Mouse (Mus musculus) heart, adult 2 months (tissue): ENCODE results near the gene Plxna4. TPM values are rescaled to one million over a fixed set of nuclear protein-coding genes. Genes with fewer than 3 reads are reported as not detected.
"Not testable (repeated sequence)": the region's sequence is repeated elsewhere in the genome, so short reads cannot be mapped to it uniquely, and the experiment has no call there.

Experiments
- DNase-seq, 2 experiments: peaks; one replicate each; pipeline ENCODE4 v3.0.0; 2021
- H3K27ac ChIP-seq: fragments of 200-600 bp; 2 replicates; pipeline ENCODE4 v1.8.1; 2022
- H3K27me3 ChIP-seq: fragments of 200-500 bp; 2 replicates; pipeline ENCODE4 v1.6.1; 2012; ENCODE audit warnings: mild to moderate bottlenecking, low read length, inconsistent platforms, mixed read lengths; ENCODE audit not compliant: control insufficient read depth, insufficient read depth
- H3K36me3 ChIP-seq: fragments of 200-500 bp; 2 replicates; pipeline ENCODE4 v1.6.1; 2012; ENCODE audit warnings: low read length, inconsistent platforms; ENCODE audit not compliant: control insufficient read depth, insufficient read depth
- H3K4me1 ChIP-seq: fragments of 200-500 bp; 2 replicates; pipeline ENCODE4 v1.6.1; 2011; ENCODE audit warnings: low read length; ENCODE audit not compliant: control insufficient read depth, insufficient read depth
- H3K4me3 ChIP-seq: fragments of 200-600 bp; 2 replicates; pipeline ENCODE4 v1.8.1; 2022
- H3K79me2 ChIP-seq: fragments of 200-500 bp; replicated peaks from 2 replicates; pipeline ENCODE4 v1.6.1; 2012; ENCODE audit warnings: mild to moderate bottlenecking, inconsistent platforms, low read length, moderate library complexity, mixed read lengths; ENCODE audit not compliant: control insufficient read depth, insufficient read depth
- H3K9ac ChIP-seq: fragments of 200-500 bp; 2 replicates; pipeline ENCODE4 v1.6.1; 2012; ENCODE audit warnings: low read depth, mild to moderate bottlenecking, control low read depth, inconsistent platforms, low read length, mixed read lengths
- CTCF ChIP-seq: fragments of 200-600 bp; IDR thresholded peaks from 2 replicates; pipeline ENCODE4 v1.8.1; 2022; ENCODE audit warnings: antibody characterized with exemption, mild to moderate bottlenecking, moderate library complexity
- EP300 ChIP-seq: fragments of 200-500 bp; IDR thresholded peaks from 2 replicates; pipeline ENCODE4 v1.6.1; 2011; ENCODE audit warnings: low read depth, low read length, control low read depth; ENCODE audit not compliant: insufficient read depth
- POLR2A ChIP-seq: fragments of 200-500 bp; IDR thresholded peaks from 2 replicates; pipeline ENCODE4 v1.6.1; 2011; ENCODE audit warnings: mild to moderate bottlenecking, low read depth, low read length, control low read depth; ENCODE audit not compliant: insufficient read depth
- WGBS: fragments of 180-500 bp; shearing (Covaris S2); methylation state at CpG from one replicate; pipeline ENCODE4 v1.1.7; 2018; 5-methylcytosine and 5-hydroxymethylcytosine counted together
- intact Hi-C: fragments of 180-260 bp; cut with DNase I; formaldehyde crosslinking; loops from one replicate; pipeline ENCODE4 v1.15.1; 2025
- polyA plus RNA-seq: library from polyadenylated mRNA; depleted of rRNA; stranded (reverse); fragments of >200 nt; gene quantifications from 2 replicates; pipeline ENCODE4 v1.2.3, GENCODE M21; 2012
- total RNA-seq, 2 experiments: library from RNA; stranded (reverse); gene quantifications; 2 replicates each; pipeline ENCODE4 v1.2.3; 2021

Plxna4 gene
- total and polyA plus RNA-seq, 3 experiments = 3.7 to 14.1 (median 11.7) TPM

DNA sequence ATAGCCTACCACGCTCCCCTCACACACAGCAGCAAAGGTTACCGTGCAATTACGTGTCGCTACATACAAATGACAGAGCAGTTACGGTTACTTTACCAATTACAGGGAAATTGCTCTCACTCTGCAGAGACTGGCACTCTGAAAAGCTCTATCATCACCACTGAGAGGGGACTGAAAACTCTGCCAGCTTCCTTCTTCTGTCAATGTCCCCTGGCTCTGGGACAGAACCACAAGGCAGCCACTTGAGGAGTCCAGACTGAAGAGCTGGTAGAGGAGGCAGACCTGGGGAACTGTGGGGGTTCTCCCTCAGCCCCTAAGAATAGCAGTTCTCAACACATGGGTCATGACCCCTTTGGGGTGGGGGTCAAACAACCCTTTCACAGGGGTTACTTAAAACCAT lies 83.0 kb downstream of the Plxna4 start:
- Histone ChIP-seq H3K27me3 (no peaks in the 10 kb centered on the region), H3K27ac (no peak overlapping the region), H3K4me3 (no peak overlapping the region), H3K79me2 (no peaks in the 10 kb centered on the region), H3K36me3 (no peaks in the 10 kb centered on the region), H3K4me1 (no peaks in the 10 kb centered on the region; the same call in 1 of the 2 replicates), H3K9ac (no peak overlapping the region)
- intact Hi-C loops = no loop called here
- no peak for DNase-seq
- TF ChIP-seq EP300 = no peak
- no peak for TF ChIP-seq CTCF
- TF ChIP-seq POLR2A = no peak
- 86% methylated on average over 5 of the region's 5 CpGs for WGBS

- H3K36me3 ChIP-seq, H3K4me1 ChIP-seq, H3K79me2 ChIP-seq, H3K4me3 ChIP-seq, H3K9ac ChIP-seq, H3K27me3 ChIP-seq, intact Hi-C loops, H3K27ac ChIP-seq: not testable (repeated sequence)
- WGBS = 77% methylated on average over 1 of the region's 1 CpGs
- DNase-seq = peak; percentile 8 to 49
These were observed 86.8 kb downstream of the Plxna4 start for GRCm38 (mm10) chr6:32501186-32501585.

GRCm38 (mm10) chr6:32498106-32498505 lies 89.9 kb downstream of the Plxna4 start:
- Histone ChIP-seq H3K9ac (no peak overlapping the region), H3K36me3 (0 out of 2 replicates have a peak, but pooled peaks cover 2% of the 10 kb centered on the region), H3K79me2 (no peaks in the 10 kb centered on the region), H3K4me3 (no peak overlapping the region), H3K27ac (peak overlapping the region; percentile 40), H3K27me3 (no peaks in the 10 kb centered on the region), H3K4me1 (peaks cover 5% of the 10 kb centered on the region; the same call in 1 of the 2 replicates)
- 63% methylated on average over 5 of the region's 5 CpGs for WGBS
- TF ChIP-seq CTCF (no peak), POLR2A (no peak), EP300 (no peak)
- DNase-seq = peak; percentile 24 to 52
- intact Hi-C loops = no loop called here

DNA sequence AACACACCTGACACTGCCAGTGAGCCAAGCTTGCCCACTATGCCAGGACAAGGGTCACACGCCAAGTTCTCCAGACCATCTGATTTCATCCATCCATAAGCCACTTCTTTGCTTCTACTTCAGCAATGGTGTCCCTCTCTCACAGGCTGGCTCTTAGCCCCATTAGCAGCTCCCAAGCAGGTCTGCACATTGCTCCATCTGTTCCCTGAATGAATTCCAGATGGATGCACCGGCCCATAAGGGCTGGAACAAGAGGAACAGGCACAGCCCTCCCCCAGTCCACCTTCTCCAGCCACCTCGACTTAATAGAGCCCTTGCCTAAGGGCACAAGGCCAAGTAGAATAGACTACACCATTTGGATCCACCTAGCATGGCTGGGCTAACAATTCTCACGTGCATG lies 91.9 kb downstream of the Plxna4 start:
- intact Hi-C loops = no loop called here
- no peak for DNase-seq
- Histone ChIP-seq H3K36me3 (0 out of 2 replicates have a peak, but pooled peaks cover 2% of the 10 kb centered on the region), H3K27ac (no peak overlapping the region), H3K9ac (no peak overlapping the region), H3K4me3 (no peak overlapping the region), H3K79me2 (no peaks in the 10 kb centered on the region), H3K4me1 (peaks cover 5% of the 10 kb centered on the region; the same call in 1 of the 2 replicates), H3K27me3 (no peaks in the 10 kb centered on the region)
- WGBS = 61% methylated on average over 4 of the region's 4 CpGs
- TF ChIP-seq POLR2A (no peak), CTCF (no peak), EP300 (no peak)

DNA sequence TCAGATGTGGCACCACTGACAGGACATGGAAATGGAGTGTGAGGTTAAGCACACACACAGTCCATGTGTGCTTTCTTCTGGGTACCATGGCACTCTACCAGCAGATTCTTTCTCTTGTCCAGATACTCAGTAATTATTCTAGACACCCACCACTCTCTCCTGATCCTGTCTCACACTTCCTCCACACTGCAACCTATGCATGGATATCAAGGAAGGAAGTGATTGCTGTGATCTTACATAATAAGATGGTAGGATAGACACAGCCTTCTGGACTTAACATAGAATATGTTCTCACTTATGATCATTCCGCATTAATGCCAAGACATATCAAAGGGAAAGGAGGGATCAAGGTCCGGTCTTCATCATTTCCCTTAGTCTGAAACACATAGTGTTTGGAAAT lies 92.5 kb downstream of the Plxna4 start:
- Histone ChIP-seq H3K27ac (no peak overlapping the region), H3K9ac (no peak overlapping the region), H3K4me3 (no peak overlapping the region), H3K36me3 (0 out of 2 replicates have a peak, but pooled peaks cover 2% of the 10 kb centered on the region), H3K4me1 (peaks cover 5% of the 10 kb centered on the region; the same call in 1 of the 2 replicates), H3K27me3 (no peaks in the 10 kb centered on the region), H3K79me2 (no peaks in the 10 kb centered on the region)
- intact Hi-C loops = no loop called here
- WGBS = 89% methylated on average over 2 of the region's 2 CpGs
- no peak for TF ChIP-seq CTCF
- no peak for TF ChIP-seq POLR2A
- TF ChIP-seq EP300 = no peak
- no peak for DNase-seq

DNA sequence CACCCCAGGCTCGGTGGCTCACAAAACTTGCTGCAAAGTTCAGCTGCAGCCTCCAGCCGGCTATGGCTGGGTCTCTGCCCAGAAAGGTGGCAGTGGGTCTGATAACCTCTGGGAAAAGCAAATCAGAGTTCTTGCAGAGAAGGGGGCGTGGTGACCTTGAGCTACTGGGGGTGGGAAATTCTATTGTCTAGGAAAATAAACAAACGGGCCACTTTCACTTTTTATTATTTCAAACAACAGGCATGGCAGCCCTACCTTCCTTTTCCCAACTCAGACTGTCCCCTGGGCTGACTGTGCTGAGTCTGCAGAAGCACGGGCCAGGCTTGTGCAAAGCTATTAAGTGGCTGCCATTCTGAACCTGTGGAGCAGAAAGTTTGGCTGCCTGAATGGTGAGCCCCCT lies 94.4 kb downstream of the Plxna4 start:
- peak overlapping the region; percentile 52 for H3K27ac ChIP-seq

More for the DNA sequence above, 94.4 kb downstream of the Plxna4 start:
- DNase-seq = peak in 1 of 2 experiments; percentile 65
- no peaks in the 10 kb centered on the region for H3K79me2 ChIP-seq
- intact Hi-C loops = no loop called here
- 9% methylated on average over 5 of the region's 5 CpGs for WGBS
- H3K36me3 ChIP-seq = 0 out of 2 replicates have a peak, but pooled peaks cover 2% of the 10 kb centered on the region
- H3K4me3 ChIP-seq = peak overlapping the region; percentile 4; the same call in 1 of the 2 replicates
- TF ChIP-seq CTCF = no peak
- TF ChIP-seq POLR2A = no peak
- TF ChIP-seq EP300 = no peak
- H3K4me1 ChIP-seq = peaks cover 5% of the 10 kb centered on the region; the same call in 1 of the 2 replicates
- no peak overlapping the region for H3K9ac ChIP-seq
- H3K27me3 ChIP-seq = no peaks in the 10 kb centered on the region
